Mouse (Mus musculus): Measurements from ENCODE around the gene Arl8a. TPM values are rescaled to one million over a fixed set of nuclear protein-coding genes. Genes with fewer than 3 reads are reported as not detected.

Gene Arl8a
- polyA plus RNA-seq, 1 experiment, result 115 TPM

DNA sequence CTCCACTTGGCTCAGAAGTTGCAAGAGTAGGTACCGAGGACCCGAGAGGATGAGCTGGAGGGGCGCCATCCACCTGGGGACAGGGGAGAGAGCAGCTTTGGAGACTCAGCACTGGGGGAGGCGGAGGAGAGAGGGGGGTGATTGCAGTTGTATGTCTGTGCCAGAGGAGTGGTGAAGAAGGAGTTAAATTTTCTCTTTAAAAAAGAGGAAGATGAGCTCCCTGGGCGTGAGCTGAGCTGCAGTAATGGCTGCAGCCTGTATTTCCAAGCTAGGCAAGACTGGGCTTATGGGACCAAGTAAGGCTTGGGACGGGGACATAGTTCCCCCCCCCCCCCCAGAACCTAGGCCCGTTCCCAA is 1.1 kb downstream of the Arl8a start:
- Histone ChIP-seq H3K4me3 (ENCODE audit: insufficient read depth, low read length) (peak overlapping the region; percentile 74), H3K4me1 (ENCODE audit: control insufficient read depth, insufficient read depth, low read length) (peaks cover 7% of the 10 kb centered on the region), H3K27ac (ENCODE audit: insufficient read depth, low read length) (peak overlapping the region; percentile 92)
- TF ChIP-seq POLR2A (IDR thresholded peaks at IDR 0.05; ENCODE audit: low read depth, low read length) (no peak), CTCF (IDR thresholded peaks at IDR 0.05; ENCODE audit: borderline replicate concordance, insufficient read depth, low read length) (no peak)

DNA sequence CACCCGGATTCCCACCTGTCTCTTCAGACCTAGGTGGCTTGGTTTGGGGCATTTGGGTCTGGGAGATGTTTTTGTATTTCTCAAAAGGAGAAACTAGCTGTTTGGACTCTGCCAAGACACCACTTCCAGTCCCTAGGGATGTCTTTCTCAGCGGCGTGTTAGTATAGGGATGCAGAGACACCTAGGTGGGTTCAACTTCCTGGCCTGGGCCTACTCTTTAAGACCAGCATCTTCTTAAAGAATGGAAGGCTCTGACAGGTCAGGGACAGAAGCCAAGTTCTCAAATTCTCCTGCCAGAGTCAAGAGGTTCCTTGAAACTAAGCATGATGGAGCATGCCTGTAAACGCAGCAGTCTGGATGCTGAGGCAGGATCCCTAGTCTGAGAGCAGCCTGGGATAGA is 1.9 kb downstream of the Arl8a start:
- TF ChIP-seq CTCF (IDR thresholded peaks at IDR 0.05; ENCODE audit: borderline replicate concordance, insufficient read depth, low read length) (no peak), POLR2A (IDR thresholded peaks at IDR 0.05; ENCODE audit: low read depth, low read length) (no peak)
- peaks cover 7% of the 10 kb centered on the region for H3K4me1 ChIP-seq (ENCODE audit: control insufficient read depth, insufficient read depth, low read length)
- H3K4me3 ChIP-seq (ENCODE audit: insufficient read depth, low read length), result peak overlapping the region; percentile 74
- H3K27ac ChIP-seq (ENCODE audit: insufficient read depth, low read length), result no peak overlapping the region

DNA sequence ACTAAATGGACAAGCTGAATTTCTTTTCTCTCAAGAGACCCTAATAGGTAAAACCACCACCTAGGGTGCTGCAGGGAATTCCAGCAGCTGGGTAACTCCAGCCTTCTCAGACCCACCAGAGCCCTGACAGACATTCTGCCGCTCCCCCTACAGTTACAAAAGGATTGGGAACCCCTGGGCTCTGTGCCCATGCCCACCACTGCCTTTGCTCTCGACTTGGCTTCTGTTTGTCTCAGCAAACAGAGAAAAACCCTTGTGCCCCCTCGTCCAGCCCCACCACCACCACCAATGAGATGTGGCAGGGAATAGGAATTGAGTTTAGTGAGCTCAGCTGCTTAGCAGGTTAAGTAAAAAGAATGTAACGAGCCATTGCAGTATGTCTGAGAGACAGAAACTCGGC is 2.4 kb downstream of the Arl8a start:
- H3K27ac ChIP-seq (ENCODE audit: insufficient read depth, low read length), result no peak overlapping the region

DNA sequence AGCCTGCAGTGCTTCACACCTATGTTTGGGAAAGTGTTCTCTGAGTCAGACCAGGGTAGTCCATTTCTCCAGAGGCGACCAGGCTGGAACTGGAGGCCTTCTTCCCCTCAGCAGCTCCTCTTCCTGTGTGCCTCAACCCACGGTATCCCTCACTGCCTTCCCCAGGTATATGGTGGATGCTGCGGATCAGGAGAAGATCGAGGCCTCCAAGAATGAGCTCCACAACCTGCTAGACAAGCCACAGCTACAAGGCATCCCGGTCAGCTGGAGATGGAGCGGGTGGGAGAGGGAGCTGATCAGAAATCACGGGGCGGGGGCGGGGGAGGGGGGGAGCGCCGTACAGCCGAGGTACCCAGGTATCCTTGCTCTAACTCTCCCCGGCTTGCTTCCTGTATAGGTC is 7.4 kb downstream of the Arl8a start:
- Histone ChIP-seq H3K4me3 (ENCODE audit: insufficient read depth, low read length) (no peak overlapping the region), H3K4me1 (ENCODE audit: control insufficient read depth, insufficient read depth, low read length) (peaks cover 11% of the 10 kb centered on the region), H3K27ac (ENCODE audit: insufficient read depth, low read length) (no peak overlapping the region)
- TF ChIP-seq CTCF (IDR thresholded peaks at IDR 0.05; ENCODE audit: borderline replicate concordance, insufficient read depth, low read length), result no peak
- TF ChIP-seq POLR2A (IDR thresholded peaks at IDR 0.05; ENCODE audit: low read depth, low read length), result no peak

More for the DNA sequence above, 2.4 kb downstream of the Arl8a start:
- Histone ChIP-seq H3K4me1 (ENCODE audit: control insufficient read depth, insufficient read depth, low read length) (peaks cover 9% of the 10 kb centered on the region), H3K4me3 (ENCODE audit: insufficient read depth, low read length) (0 out of 2 replicates have a peak overlapping the region, but pooled peaks have one; percentile 10)
- TF ChIP-seq CTCF (IDR thresholded peaks at IDR 0.05; ENCODE audit: borderline replicate concordance, insufficient read depth, low read length) (no peak), POLR2A (IDR thresholded peaks at IDR 0.05; ENCODE audit: low read depth, low read length) (no peak)

DNA sequence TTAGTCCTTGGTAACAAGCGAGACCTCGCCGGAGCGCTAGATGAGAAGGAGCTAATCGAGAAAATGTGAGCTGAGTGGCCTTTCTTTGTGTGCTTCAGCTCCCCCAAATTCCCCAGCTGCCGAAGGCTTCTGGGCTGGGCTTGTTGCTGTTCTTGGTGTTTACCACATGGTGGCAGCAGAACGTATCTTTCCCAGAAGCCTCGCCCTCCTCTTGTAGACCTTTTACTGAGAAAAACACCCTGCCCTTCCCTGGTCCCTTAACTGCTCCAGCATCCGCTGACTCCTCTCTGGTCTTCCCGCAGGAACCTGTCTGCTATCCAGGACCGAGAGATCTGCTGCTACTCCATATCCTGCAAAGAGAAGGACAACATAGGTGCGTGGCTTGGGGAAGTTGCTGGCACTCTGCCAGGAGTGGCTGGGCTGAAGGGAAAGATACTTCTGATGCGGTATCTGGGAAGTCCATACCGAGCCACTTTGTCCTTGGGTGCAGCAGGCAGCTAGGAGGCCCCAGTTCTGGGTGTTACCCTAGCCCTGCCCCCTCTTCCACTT is 7.9 kb downstream of the Arl8a start:
- H3K4me3 ChIP-seq (ENCODE audit: insufficient read depth, low read length), result no peak overlapping the region
- H3K4me1 ChIP-seq (ENCODE audit: control insufficient read depth, insufficient read depth, low read length), result peaks cover 11% of the 10 kb centered on the region
- no peak overlapping the region for H3K27ac ChIP-seq (ENCODE audit: insufficient read depth, low read length)
- TF ChIP-seq CTCF (IDR thresholded peaks at IDR 0.05; ENCODE audit: borderline replicate concordance, insufficient read depth, low read length) (peak; percentile 26; the same call in 1 of the 2 replicates), POLR2A (IDR thresholded peaks at IDR 0.05; ENCODE audit: low read depth, low read length) (no peak)

DNA sequence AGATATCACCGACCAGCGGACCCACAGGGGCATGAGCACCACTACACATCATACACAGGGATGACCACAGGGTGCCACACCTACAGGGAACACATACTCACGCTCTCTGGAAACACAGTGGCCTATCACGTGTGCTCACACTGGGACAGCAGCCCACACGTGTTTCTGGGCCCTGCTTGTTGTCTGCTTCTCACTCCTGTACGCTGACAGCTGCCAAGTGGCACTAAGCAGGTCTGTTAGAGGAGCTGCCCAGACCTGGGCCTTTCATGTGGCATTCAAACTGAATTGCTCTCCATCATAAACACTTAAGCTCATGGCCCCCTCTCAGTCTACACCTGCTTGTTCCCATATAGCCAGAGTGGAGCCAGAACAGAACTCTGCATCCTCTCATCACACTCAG is 9.7 kb downstream of the Arl8a start:
- Histone ChIP-seq H3K4me3 (ENCODE audit: insufficient read depth, low read length) (no peak overlapping the region), H3K4me1 (ENCODE audit: control insufficient read depth, insufficient read depth, low read length) (peaks cover 8% of the 10 kb centered on the region; the same call in 1 of the 2 replicates), H3K27ac (ENCODE audit: insufficient read depth, low read length) (no peak overlapping the region)
- TF ChIP-seq CTCF (IDR thresholded peaks at IDR 0.05; ENCODE audit: borderline replicate concordance, insufficient read depth, low read length) (no peak), POLR2A (IDR thresholded peaks at IDR 0.05; ENCODE audit: low read depth, low read length) (no peak)

DNA sequence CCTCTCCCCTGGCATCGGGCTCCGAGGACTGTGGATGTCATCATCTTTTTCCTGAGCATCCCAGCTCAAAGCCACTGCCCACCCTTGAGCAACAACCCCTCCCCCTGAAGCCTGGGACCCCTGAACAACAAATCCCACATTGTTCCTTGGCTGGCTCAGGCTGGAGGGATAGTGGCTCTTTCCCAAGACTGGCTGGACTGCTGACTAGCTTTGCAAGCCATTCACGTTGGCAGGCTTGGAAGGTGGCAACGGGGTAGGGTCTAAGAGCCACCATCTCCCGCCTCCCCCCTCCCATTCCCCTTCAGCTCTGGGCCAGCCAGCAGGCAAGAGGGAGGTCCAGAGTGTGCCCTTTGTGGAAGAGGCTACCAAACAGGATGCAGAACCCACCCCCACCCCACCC is 12.0 kb downstream of the Arl8a start:
- H3K27ac ChIP-seq (ENCODE audit: insufficient read depth, low read length), result no peak overlapping the region
- no peak overlapping the region for H3K4me3 ChIP-seq (ENCODE audit: insufficient read depth, low read length)
- TF ChIP-seq CTCF (IDR thresholded peaks at IDR 0.05; ENCODE audit: borderline replicate concordance, insufficient read depth, low read length) (no peak), POLR2A (IDR thresholded peaks at IDR 0.05; ENCODE audit: low read depth, low read length) (no peak)
- H3K4me1 ChIP-seq (ENCODE audit: control insufficient read depth, insufficient read depth, low read length), result peaks cover 4% of the 10 kb centered on the region; the same call in 1 of the 2 replicates

DNA sequence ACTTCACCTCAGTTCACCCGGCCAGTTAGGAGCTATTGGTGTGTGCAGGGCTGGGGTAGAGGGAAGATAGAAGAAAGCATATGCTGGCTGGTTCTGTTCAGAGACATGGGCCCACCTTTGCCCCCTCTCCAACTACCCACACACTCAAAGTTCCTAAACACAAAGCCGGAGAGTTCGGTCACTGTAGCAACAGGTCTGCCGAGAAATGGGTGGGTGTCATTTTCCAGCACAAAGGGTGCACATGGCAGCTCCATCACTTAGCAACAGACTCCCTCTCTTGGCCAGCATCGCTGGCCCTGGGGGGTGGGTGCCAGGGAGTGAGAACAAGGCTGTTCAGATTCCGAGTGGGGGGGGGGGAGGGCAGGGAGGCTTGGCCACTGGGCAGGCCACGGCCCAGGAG is 12.4 kb downstream of the Arl8a start:
- TF ChIP-seq CTCF (IDR thresholded peaks at IDR 0.05; ENCODE audit: borderline replicate concordance, insufficient read depth, low read length) (no peak), POLR2A (IDR thresholded peaks at IDR 0.05; ENCODE audit: low read depth, low read length) (no peak)
- peaks cover under 1% of the 10 kb centered on the region; the same call in 1 of the 2 replicates for H3K4me1 ChIP-seq (ENCODE audit: control insufficient read depth, insufficient read depth, low read length)
- no peak overlapping the region for H3K27ac ChIP-seq (ENCODE audit: insufficient read depth, low read length)
- no peak overlapping the region for H3K4me3 ChIP-seq (ENCODE audit: insufficient read depth, low read length)

DNA sequence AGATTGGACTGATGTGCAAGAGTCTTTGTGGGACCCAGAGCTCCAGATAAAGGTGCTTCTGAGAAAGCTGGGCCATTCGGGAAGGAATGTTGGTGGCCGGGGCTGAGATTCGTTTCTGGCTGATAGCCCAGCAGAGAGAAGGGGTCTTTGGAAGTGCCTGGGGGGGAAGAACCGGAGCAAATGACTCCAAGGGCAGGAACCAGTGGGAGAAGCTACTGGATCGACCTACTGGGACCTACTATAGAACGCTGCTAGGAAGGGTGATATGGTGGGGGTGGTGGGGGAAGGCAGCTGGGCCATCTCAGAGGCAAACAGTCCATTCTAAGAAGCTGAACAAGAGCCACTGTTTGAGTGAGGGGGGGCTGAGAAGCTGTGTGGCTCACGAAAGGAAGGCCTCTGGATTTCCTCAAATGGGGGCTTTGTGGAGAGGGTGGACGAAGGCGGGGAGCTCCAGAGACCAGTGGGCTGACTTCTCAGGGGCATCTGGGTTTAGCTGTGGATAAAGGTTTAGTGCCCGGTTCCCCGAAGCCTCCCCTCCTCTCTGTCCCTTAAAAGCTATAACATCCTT is 13.0 kb downstream of the Arl8a start:
- no peaks in the 10 kb centered on the region; the same call in 1 of the 2 replicates for H3K4me1 ChIP-seq (ENCODE audit: control insufficient read depth, insufficient read depth, low read length)
- no peak for TF ChIP-seq CTCF (IDR thresholded peaks at IDR 0.05; ENCODE audit: borderline replicate concordance, insufficient read depth, low read length)
- no peak overlapping the region for H3K4me3 ChIP-seq (ENCODE audit: insufficient read depth, low read length)
- no peak overlapping the region for H3K27ac ChIP-seq (ENCODE audit: insufficient read depth, low read length)

DNA sequence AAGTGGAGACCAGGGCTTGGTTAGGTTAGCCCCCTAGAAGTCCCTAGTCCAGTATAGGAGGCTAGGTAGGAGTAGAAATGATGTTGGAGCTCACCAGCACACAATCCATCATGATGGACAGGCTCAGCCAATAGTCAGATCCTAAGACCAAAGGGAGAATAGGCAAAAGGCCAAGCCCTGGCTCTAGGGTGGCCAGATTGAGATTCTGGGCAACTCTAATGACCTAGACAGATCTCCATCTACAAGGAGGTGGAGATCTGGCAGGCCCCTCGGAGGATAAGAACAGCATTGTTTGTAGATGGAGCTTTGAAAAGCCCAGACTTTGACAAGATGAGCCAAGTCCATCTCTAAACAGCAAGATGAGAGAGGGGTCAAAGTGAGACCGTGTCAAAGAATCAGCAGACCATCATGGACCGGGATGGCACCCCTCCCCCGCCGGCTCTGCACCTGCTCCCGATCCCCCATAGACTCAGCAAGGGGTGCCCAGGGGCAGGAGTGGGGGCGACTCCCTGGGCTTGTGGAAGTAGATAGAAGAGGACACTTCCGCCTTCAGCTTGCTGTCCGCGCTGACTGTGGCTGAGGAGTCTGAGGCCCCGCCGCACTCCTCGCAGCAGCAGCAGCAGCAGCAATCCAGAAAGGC is 13.9 kb downstream of the Arl8a start:
- H3K27ac ChIP-seq (ENCODE audit: insufficient read depth, low read length), result no peak overlapping the region
- H3K4me1 ChIP-seq (ENCODE audit: control insufficient read depth, insufficient read depth, low read length), result no peaks in the 10 kb centered on the region
- H3K4me3 ChIP-seq (ENCODE audit: insufficient read depth, low read length), result no peak overlapping the region
- TF ChIP-seq POLR2A (IDR thresholded peaks at IDR 0.05; ENCODE audit: low read depth, low read length) (no peak), CTCF (IDR thresholded peaks at IDR 0.05; ENCODE audit: borderline replicate concordance, insufficient read depth, low read length) (no peak)
